Mouse (Mus musculus) neural tube, embryonic 15.5 days (tissue): Measurements from ENCODE around the gene Ltb4r2. TPM values are rescaled to one million over a fixed set of nuclear protein-coding genes. Genes with fewer than 3 reads are reported as not detected.

ENCODE experiments used
- ATAC-seq: fragments of 200-750 bp; cut with Nextera tagmentation; 2 replicates; pipeline ENCODE4 v1.8.0; 2017; ENCODE audit warnings: mild to moderate bottlenecking, moderate TSS enrichment, moderate library complexity; ENCODE audit not compliant: low FRiP score
- H3K27ac ChIP-seq: fragments of 300-500 bp; sonication (generic); replicated peaks from 2 replicates; pipeline ENCODE4 v1.5.1; 2015; ENCODE audit warnings: mild to moderate bottlenecking, inconsistent platforms
- H3K27me3 ChIP-seq: fragments of 300-500 bp; sonication (generic); replicated peaks from 2 replicates; pipeline ENCODE4 v1.6.1; 2015; ENCODE audit warnings: inconsistent platforms
- H3K36me3 ChIP-seq: fragments of 300-500 bp; sonication (generic); 2 replicates; pipeline ENCODE4 v1.6.1; 2015; ENCODE audit warnings: inconsistent platforms
- H3K4me1 ChIP-seq: fragments of 300-500 bp; sonication (generic); 2 replicates; pipeline ENCODE4 v1.6.1; 2015; ENCODE audit warnings: inconsistent platforms
- H3K4me2 ChIP-seq: fragments of 300-500 bp; sonication (generic); 2 replicates; pipeline ENCODE4 v1.6.1; 2015; ENCODE audit warnings: inconsistent platforms, mild to moderate bottlenecking, moderate library complexity
- H3K4me3 ChIP-seq: fragments of 300-500 bp; sonication (generic); replicated peaks from 2 replicates; pipeline ENCODE4 v1.5.1; 2015; ENCODE audit warnings: mild to moderate bottlenecking, inconsistent platforms
- H3K9ac ChIP-seq: fragments of 300-500 bp; sonication (generic); replicated peaks from 2 replicates; pipeline ENCODE4 v1.6.1; 2015; ENCODE audit warnings: mild to moderate bottlenecking, inconsistent platforms
- H3K9me3 ChIP-seq: fragments of 300-500 bp; sonication (generic); replicated peaks from 2 replicates; pipeline ENCODE4 v1.6.1; 2016; ENCODE audit warnings: inconsistent platforms
- WGBS: fragments of 180-500 bp; shearing (Covaris S2); methylation state at CpG from one replicate; pipeline ENCODE4 v1.1.7; 2015; ENCODE audit warnings: mixed read lengths; 5-methylcytosine and 5-hydroxymethylcytosine counted together
- polyA plus RNA-seq: library from polyadenylated mRNA; unstranded; fragments of >200 nt; fragmentation: Nextera tagmentation; extraction: Ambion mirVana; gene quantifications from 2 replicates; pipeline ENCODE4 v1.2.1, GENCODE M21; 2015

Gene Ltb4r2
- polyA plus RNA-seq, 1 experiment from 2014 or later = 0.42 TPM

DNA sequence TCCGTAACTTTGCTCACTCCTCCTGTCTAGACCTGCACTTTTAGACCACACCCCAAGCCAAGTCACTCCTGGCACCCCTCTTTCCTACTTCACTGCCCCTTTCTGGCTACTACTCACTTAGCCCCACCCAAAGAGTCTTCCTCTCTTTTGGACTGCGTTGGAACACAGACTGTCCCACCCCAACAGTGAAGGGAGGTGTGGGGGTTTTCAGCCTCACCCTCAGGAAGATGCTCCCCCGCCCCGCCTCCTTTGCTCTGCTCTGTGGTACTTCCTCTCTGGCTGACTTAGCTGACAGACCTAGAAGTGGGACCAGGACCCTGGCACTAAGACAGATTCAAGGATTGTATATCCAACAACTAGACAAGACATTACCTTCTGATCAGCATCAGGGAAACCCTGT is 4.5 kb downstream of the Ltb4r2 start, which contains the start of gene Ltb4r1:
Ltb4r1 (plus strand) TSS at position 267 of the 400 bp plus-strand sequence.
- Histone ChIP-seq H3K9me3 (no peaks in the 10 kb centered on the region), H3K36me3 (no peaks in the 10 kb centered on the region), H3K4me3 (no peak within 1 kb of the TSS), H3K4me2 (no peak within 1 kb of the TSS), H3K4me1 (peaks cover 27% of the 10 kb centered on the region), H3K27ac (no peak within 1 kb of the TSS), H3K27me3 (peaks cover 72% of the 10 kb centered on the region), H3K9ac (no peak within 1 kb of the TSS)
- ATAC-seq = no peak
- WGBS = 84% methylated on average over 4 of the region's 4 CpGs

DNA sequence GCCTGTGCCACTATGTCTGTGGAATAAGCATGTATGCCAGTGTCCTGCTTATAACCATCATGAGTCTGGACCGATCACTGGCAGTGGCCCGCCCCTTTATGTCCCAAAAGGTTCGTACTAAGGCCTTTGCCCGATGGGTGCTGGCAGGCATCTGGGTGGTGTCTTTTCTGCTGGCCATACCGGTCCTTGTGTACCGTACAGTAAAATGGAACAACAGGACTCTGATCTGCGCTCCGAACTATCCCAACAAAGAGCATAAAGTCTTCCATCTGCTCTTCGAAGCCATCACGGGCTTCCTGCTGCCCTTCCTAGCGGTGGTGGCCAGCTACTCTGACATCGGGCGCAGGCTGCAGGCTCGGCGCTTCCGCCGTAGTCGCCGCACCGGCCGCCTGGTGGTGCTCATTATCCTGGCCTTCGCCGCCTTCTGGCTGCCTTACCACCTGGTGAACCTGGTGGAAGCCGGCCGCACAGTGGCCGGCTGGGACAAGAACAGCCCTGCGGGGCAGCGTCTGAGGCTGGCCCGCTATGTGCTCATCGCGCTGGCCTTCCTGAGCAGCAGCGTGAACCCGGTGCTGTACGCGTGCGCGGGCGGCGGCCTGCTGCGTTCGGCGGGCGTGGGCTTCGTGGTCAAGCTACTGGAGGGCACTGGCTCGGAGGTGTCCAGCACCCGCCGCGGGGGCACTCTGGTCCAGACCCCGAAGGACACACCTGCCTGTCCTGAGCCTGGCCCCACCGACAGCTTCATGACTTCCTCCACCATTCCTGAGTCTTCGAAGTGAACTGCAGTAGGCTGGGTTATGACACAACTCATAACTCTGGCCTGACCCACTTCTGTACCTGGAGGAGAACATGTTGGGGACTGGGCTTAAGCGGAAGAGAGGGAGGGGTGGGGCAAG is 6.5 kb downstream of the Ltb4r2 start:
- H3K36me3 ChIP-seq = no peaks in the 10 kb centered on the region
- WGBS = 12% methylated on average over 51 of the region's 52 CpGs
- H3K4me2 ChIP-seq = peak overlapping the region; percentile 75
- H3K27ac ChIP-seq = no peak overlapping the region
- H3K4me3 ChIP-seq = peak overlapping the region; percentile 42
- peaks cover 12% of the 10 kb centered on the region for H3K4me1 ChIP-seq
- H3K9me3 ChIP-seq = no peaks in the 10 kb centered on the region
- peaks cover 71% of the 10 kb centered on the region for H3K27me3 ChIP-seq
- H3K9ac ChIP-seq = peak overlapping the region; percentile 45
- peak; percentile 74 for ATAC-seq

DNA sequence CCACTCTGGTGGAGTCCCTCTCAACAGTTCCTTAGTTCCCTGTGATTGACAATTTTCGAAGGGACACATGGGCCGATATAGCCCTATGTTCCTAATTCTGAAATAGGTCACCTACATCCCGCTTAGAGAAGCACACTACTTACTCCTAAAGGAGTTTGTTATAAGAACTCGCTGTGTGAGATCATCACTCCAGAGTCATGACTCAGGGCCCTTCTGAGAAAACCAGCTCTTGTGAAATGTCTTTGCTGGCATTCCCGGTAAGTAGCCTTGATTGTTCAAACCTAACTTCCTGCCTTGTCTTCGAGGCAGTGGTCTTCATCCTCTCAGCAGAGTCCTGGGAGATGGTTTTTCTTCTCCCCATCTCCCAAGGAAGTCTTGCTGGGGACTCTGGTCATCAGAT is 7.3 kb downstream of the Ltb4r2 start:
- no peak for ATAC-seq
- Histone ChIP-seq H3K4me2 (no peak overlapping the region), H3K4me3 (no peak overlapping the region), H3K36me3 (no peaks in the 10 kb centered on the region), H3K27ac (no peak overlapping the region), H3K4me1 (peaks cover 10% of the 10 kb centered on the region), H3K27me3 (peaks cover 66% of the 10 kb centered on the region), H3K9me3 (no peaks in the 10 kb centered on the region), H3K9ac (no peak overlapping the region)
- WGBS = 91% methylated on average over 6 of the region's 6 CpGs

DNA sequence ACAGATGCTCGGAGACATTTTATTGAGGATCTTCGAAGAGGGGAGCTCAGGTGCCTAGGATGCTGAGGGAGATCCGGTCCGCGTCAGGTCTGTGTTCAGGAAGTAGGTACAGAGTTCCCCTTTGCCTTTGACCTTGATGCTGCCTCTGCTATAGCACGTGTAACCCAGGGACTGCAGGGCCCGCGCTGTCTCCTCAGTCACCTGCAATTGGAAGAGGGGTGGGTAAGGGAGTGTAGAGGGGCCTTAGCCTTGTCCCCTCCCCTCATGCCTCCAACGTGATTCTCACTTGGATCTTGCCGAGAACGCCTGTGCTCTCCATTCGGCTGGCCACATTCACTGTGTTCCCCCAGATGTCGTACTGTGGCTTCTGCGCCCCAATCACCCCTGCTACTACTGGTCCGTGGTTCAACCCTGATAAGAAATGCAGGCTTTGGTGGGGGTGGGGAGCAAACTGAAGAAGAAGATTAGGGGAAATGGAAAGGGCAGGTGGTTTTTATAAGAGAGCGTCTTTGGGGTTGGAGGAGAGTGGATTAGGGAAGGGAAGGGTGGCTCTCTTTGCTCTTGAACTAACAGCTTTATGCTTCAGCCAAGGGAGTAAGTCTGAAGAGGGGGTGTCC is 8.0 kb downstream of the Ltb4r2 start:
- no peak for ATAC-seq
- no peaks in the 10 kb centered on the region for H3K36me3 ChIP-seq
- H3K4me2 ChIP-seq = no peak overlapping the region
- 77% methylated on average over 16 of the region's 16 CpGs for WGBS
- H3K4me1 ChIP-seq = peaks cover 10% of the 10 kb centered on the region
- no peak overlapping the region for H3K4me3 ChIP-seq
- H3K9ac ChIP-seq = no peak overlapping the region
- peaks cover 64% of the 10 kb centered on the region for H3K27me3 ChIP-seq
- H3K27ac ChIP-seq = no peak overlapping the region
- H3K9me3 ChIP-seq = no peaks in the 10 kb centered on the region

DNA sequence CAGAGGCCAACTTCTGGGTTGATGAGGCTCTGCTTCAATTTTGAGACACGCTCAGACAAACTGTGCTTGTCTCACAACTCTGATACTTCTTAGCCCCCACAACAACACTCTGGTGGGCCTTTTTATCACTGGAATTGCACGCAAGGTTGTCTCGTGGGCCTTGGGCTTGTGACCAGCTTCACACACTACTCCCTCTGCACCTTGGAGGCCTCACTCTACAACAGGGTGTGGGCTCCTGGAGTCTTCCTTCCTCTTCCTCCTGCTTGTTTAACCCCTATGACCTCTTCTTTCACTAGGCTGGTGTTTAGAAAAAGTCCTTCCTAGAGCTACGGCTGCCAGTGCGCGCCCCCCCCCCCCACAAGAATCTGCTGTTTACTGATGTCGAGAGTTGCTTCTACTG is 15.5 kb downstream of the Ltb4r2 start:
- H3K4me3 ChIP-seq = no peak overlapping the region
- peaks cover 8% of the 10 kb centered on the region for H3K4me1 ChIP-seq
- H3K9ac ChIP-seq = no peak overlapping the region
- ATAC-seq = no peak
- H3K9me3 ChIP-seq = no peaks in the 10 kb centered on the region
- peaks cover 37% of the 10 kb centered on the region for H3K27me3 ChIP-seq
- 85% methylated on average over 7 of the region's 7 CpGs for WGBS
- no peak overlapping the region for H3K27ac ChIP-seq
- H3K36me3 ChIP-seq = no peaks in the 10 kb centered on the region
- no peak overlapping the region for H3K4me2 ChIP-seq

DNA sequence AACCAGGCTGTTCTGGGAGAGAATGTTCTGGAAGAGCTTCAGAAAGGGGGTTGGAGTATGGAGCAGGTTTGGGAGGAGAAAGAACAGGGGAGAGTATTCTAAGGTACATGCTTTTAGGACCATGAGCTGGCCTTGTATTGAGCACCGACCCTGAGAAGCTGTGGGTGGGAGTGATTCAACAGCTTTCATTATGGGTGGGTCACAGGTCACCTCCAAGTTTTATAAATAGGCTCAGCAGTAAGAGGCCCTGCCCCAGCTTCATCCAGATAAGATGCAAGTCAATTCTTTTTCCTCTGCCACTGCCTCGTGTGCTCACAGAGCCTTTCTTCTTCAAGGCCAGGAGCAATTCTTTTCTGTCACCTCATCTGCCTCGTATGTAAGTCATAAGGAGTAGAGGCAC is 15.9 kb downstream of the Ltb4r2 start:
- ATAC-seq = no peak
- Histone ChIP-seq H3K4me2 (no peak overlapping the region), H3K9ac (no peak overlapping the region), H3K36me3 (no peaks in the 10 kb centered on the region), H3K4me3 (no peak overlapping the region), H3K4me1 (peaks cover 10% of the 10 kb centered on the region), H3K27me3 (peaks cover 37% of the 10 kb centered on the region), H3K27ac (no peak overlapping the region), H3K9me3 (no peaks in the 10 kb centered on the region)
- 54% methylated on average over 3 of the region's 3 CpGs for WGBS

DNA sequence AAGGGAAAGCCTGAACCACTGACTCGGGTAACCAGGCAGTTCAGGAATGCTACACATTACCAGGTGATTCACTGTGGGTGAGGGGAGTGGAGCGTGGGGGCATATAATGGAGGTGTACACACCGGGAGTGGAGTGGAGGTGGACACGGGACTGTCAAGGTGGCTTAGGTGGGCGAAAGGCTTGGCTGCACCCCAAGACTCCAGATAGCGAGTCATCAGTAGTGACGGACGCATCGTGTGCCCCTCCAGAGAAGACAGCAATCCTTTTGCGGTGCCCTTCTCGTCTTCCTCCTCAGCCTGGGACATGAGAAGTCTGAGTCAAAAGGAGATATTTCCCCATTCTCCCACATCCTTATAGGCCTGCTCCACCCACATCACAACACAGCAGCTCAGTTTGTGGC is 16.6 kb downstream of the Ltb4r2 start:
- 90% methylated on average over 11 of the region's 11 CpGs for WGBS
- no peak overlapping the region for H3K9ac ChIP-seq
- peaks cover 39% of the 10 kb centered on the region for H3K27me3 ChIP-seq
- no peak for ATAC-seq
- peaks cover 10% of the 10 kb centered on the region for H3K4me1 ChIP-seq
- no peak overlapping the region for H3K27ac ChIP-seq
- no peaks in the 10 kb centered on the region for H3K9me3 ChIP-seq
- no peak overlapping the region for H3K4me3 ChIP-seq
- H3K4me2 ChIP-seq = no peak overlapping the region
- H3K36me3 ChIP-seq = no peaks in the 10 kb centered on the region

DNA sequence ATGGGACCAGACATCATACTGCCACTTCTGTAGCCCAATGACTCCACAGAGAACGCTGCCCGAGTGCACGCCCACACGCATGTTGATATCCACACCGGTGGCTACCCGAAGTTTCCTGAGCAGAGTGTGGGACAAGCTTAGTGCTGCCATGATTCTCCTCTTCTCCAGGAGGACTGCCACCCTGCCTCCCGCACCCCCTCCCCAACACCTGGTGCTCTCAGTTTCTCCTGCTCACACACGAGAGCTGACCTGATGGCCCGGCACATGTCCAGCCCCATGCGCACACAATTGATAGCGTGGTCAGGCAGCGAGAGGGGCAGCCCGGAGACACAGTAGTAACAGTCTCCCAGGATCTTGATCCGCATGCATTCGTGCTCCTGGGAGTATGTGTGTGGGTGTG is 17.5 kb downstream of the Ltb4r2 start:
- Histone ChIP-seq H3K4me2 (no peak overlapping the region), H3K27me3 (peaks cover 48% of the 10 kb centered on the region), H3K9me3 (no peaks in the 10 kb centered on the region), H3K4me3 (no peak overlapping the region), H3K9ac (no peak overlapping the region), H3K4me1 (peaks cover 14% of the 10 kb centered on the region), H3K36me3 (no peaks in the 10 kb centered on the region), H3K27ac (no peak overlapping the region)
- 93% methylated on average over 15 of the region's 15 CpGs for WGBS
- no peak for ATAC-seq

DNA sequence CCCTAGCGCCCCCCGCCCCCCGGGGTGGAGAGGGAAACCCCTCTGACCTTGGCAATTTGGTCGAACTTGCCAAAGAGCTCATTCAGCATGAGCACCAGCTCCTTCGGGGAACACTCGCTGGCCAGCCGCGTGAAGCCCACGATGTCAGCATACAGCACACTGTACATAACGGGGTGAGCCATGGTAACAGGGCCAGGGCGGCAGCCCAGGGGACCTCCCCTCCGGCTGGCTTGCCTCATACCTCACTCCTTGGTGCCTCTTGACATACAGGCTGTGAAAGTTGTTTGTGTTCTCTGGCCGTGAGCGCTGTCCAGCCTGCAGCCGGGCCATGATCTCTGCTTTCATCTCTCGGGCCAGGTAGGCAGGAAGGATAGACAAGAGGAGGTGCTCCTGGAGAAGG is 18.4 kb downstream of the Ltb4r2 start:
- H3K9me3 ChIP-seq = no peaks in the 10 kb centered on the region
- H3K36me3 ChIP-seq = no peaks in the 10 kb centered on the region
- peaks cover 19% of the 10 kb centered on the region for H3K4me1 ChIP-seq
- WGBS = 73% methylated on average over 16 of the region's 16 CpGs
- ATAC-seq = no peak
- no peak overlapping the region for H3K27ac ChIP-seq
- H3K9ac ChIP-seq = no peak overlapping the region
- no peak overlapping the region for H3K4me2 ChIP-seq
- no peak overlapping the region for H3K4me3 ChIP-seq
- H3K27me3 ChIP-seq = peaks cover 53% of the 10 kb centered on the region

DNA sequence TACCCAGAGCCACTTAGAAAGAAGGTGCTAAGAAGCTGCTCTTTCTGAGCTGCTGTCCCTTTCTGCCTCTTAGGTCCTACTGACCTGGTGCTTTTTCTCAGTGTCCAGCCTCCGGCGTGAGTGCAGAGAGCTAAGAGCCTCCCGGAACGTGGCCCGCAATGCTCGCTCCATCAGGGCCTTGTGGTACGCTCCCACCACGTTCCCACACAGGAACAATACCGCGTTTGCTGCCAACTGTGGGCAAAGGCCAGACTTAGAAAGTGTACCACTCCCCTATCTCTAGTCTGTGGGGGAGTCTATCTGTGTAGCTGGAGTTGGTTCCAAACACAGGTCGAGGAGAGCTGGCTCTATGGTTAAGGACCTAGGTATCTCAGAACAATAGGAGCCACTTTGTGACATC is 19.5 kb downstream of the Ltb4r2 start:
- Histone ChIP-seq H3K4me2 (peak overlapping the region; percentile 44; the same call in 1 of the 2 replicates), H3K36me3 (no peaks in the 10 kb centered on the region), H3K4me1 (peaks cover 19% of the 10 kb centered on the region), H3K9ac (no peak overlapping the region; the same call in 1 of the 2 replicates), H3K9me3 (no peaks in the 10 kb centered on the region), H3K27me3 (peaks cover 52% of the 10 kb centered on the region), H3K4me3 (no peak overlapping the region), H3K27ac (no peak overlapping the region)
- no peak for ATAC-seq
- 84% methylated on average over 11 of the region's 11 CpGs for WGBS

DNA sequence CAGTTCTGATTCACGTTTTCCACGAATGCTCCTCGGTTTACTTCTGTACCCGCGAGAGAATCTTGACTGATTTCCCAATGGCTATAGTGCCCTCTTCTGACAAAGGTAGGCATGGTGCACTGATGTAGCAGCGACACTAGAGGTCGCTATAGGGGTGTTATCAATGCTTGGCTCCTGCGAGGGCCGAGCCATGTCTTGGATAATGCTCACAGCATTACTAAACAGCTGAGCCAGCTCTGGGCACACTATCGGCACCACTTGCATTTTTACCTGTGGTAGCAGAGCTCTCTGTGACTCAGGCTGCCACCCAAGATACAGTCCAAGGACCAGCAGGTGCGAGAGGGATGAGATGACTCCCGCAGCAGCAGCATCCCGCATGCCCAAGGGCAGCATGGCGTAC is 20.1 kb downstream of the Ltb4r2 start:
- ATAC-seq = peak; percentile 76
- H3K9ac ChIP-seq = 0 out of 2 replicates have a peak overlapping the region, but pooled peaks have one; percentile 28
- H3K4me3 ChIP-seq = peak overlapping the region; percentile 26
- no peaks in the 10 kb centered on the region for H3K36me3 ChIP-seq
- H3K27ac ChIP-seq = no peak overlapping the region
- H3K27me3 ChIP-seq = peaks cover 58% of the 10 kb centered on the region
- no peaks in the 10 kb centered on the region for H3K9me3 ChIP-seq
- WGBS = 17% methylated on average over 14 of the region's 14 CpGs
- H3K4me2 ChIP-seq = peak overlapping the region; percentile 44
- peaks cover 19% of the 10 kb centered on the region for H3K4me1 ChIP-seq
